Mouse (Mus musculus): ENCODE data around the gene Stard9. TPM values are rescaled to one million over a fixed set of nuclear protein-coding genes. Genes with fewer than 3 reads are reported as not detected.

Stard9 gene
- polyA plus RNA-seq, 1 experiment: 5.1 TPM

GRCm38 (mm10) chr2:120731167-120731862 is 102.4 kb downstream of the Stard9 start:
- Histone ChIP-seq H3K36me3 (ENCODE audit: control insufficient read depth, insufficient read depth) (peaks cover 12% of the 10 kb centered on the region), H3K4me3 (peak overlapping the region; percentile 63), H3K27me3 (ENCODE audit: control insufficient read depth, insufficient read depth, insufficient read length) (no peaks in the 10 kb centered on the region), H3K79me2 (ENCODE audit: control insufficient read depth, insufficient read depth) (peaks cover 29% of the 10 kb centered on the region), H3ac (ENCODE audit: control insufficient read depth, insufficient read length) (peak overlapping the region; percentile 62), H3K4me2 (ENCODE audit: low read depth) (peak overlapping the region; percentile 92)
- TF ChIP-seq MAX (IDR thresholded peaks at IDR 0.05; ENCODE audit: low read depth) (no peak), TCF3 (IDR thresholded peaks at IDR 0.05; ENCODE audit: insufficient read length, low read depth) (no peak), POLR2A (IDR thresholded peaks at IDR 0.05; ENCODE audit: insufficient read length, low read depth) (peak; percentile 95), USF1 (IDR thresholded peaks at IDR 0.05; ENCODE audit: low read depth) (no peak), MYOD1 (IDR thresholded peaks at IDR 0.05; ENCODE audit: control insufficient read depth in 1 of 3, insufficient read length in 2 of 3, low read depth in 2 of 3) (no peak), POLR2AphosphoS2 (IDR thresholded peaks at IDR 0.05; ENCODE audit: insufficient read length, low read depth) (peak; percentile 97), TCF12 (IDR thresholded peaks at IDR 0.05; ENCODE audit: insufficient read depth, poor library complexity, severe bottlenecking) (no peak), REST (IDR thresholded peaks at IDR 0.05; ENCODE audit: insufficient read depth, insufficient read length) (peak; percentile 39), SRF (IDR thresholded peaks at IDR 0.05; ENCODE audit: control insufficient read depth, insufficient read length, low read depth) (no peak), MYOG (IDR thresholded peaks at IDR 0.05; ENCODE audit: control insufficient read depth in 1 of 3, insufficient read depth in 1 of 3, insufficient read length in 2 of 3, low read depth in 2 of 3) (no peak), E2F4 (IDR thresholded peaks at IDR 0.05; ENCODE audit: insufficient read depth) (no peak), CEBPB (IDR thresholded peaks at IDR 0.05; ENCODE audit: insufficient read depth, poor library complexity, severe bottlenecking) (no peak)

GRCm38 (mm10) chr2:120731877-120732530 is 103.1 kb downstream of the Stard9 start:
- H3K4me3 ChIP-seq: peak overlapping the region; percentile 63
- H3K36me3 ChIP-seq (ENCODE audit: control insufficient read depth, insufficient read depth): peaks cover 5% of the 10 kb centered on the region
- TF ChIP-seq POLR2AphosphoS2 (IDR thresholded peaks at IDR 0.05; ENCODE audit: insufficient read length, low read depth) (no peak), SRF (IDR thresholded peaks at IDR 0.05; ENCODE audit: control insufficient read depth, insufficient read length, low read depth) (no peak), REST (IDR thresholded peaks at IDR 0.05; ENCODE audit: insufficient read depth, insufficient read length) (no peak), MYOG (IDR thresholded peaks at IDR 0.05; ENCODE audit: control insufficient read depth in 1 of 3, insufficient read depth in 1 of 3, insufficient read length in 2 of 3, low read depth in 2 of 3) (no peak), TCF3 (IDR thresholded peaks at IDR 0.05; ENCODE audit: insufficient read length, low read depth) (no peak), CEBPB (IDR thresholded peaks at IDR 0.05; ENCODE audit: insufficient read depth, poor library complexity, severe bottlenecking) (no peak)
- H3K27me3 ChIP-seq (ENCODE audit: control insufficient read depth, insufficient read depth, insufficient read length): no peaks in the 10 kb centered on the region
- H3K4me2 ChIP-seq (ENCODE audit: low read depth): peak overlapping the region; percentile 86
- H3K79me2 ChIP-seq (ENCODE audit: control insufficient read depth, insufficient read depth): peaks cover 29% of the 10 kb centered on the region
- peak overlapping the region; percentile 62 for H3ac ChIP-seq (ENCODE audit: control insufficient read depth, insufficient read length)

DNA sequence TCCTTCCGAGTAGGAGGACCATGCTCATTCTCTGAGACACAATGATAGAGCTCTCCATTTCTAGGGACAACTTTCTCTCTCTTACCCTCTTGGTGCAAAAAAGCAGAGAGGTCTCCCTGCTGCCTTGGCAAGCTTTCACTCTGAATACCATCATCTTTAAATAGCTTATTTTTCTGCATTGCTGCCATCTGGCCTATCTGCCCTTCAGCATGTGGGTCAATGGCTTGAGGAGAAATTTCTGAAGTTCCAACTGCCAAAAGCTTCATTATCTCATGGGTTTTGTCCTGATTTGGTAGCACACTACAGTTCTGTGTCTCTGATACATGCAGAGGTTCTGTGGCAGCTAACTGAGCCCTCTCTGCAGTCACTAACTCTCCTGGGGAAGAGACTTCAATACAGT is 116.6 kb downstream of the Stard9 start:
- peaks cover 4% of the 10 kb centered on the region for H3K36me3 ChIP-seq (ENCODE audit: control insufficient read depth, insufficient read depth)
- H3K27me3 ChIP-seq (ENCODE audit: control insufficient read depth, insufficient read depth, insufficient read length): no peaks in the 10 kb centered on the region
- H3K79me2 ChIP-seq (ENCODE audit: control insufficient read depth, insufficient read depth): no peaks in the 10 kb centered on the region
- H3K4me3 ChIP-seq: no peak overlapping the region
- TF ChIP-seq MYOD1 (IDR thresholded peaks at IDR 0.05; ENCODE audit: control insufficient read depth in 1 of 3, insufficient read length in 2 of 3, low read depth in 2 of 3) (no peak), MAX (IDR thresholded peaks at IDR 0.05; ENCODE audit: low read depth) (no peak), E2F4 (IDR thresholded peaks at IDR 0.05; ENCODE audit: insufficient read depth) (no peak), TCF3 (IDR thresholded peaks at IDR 0.05; ENCODE audit: insufficient read length, low read depth) (no peak), MYOG (IDR thresholded peaks at IDR 0.05; ENCODE audit: control insufficient read depth in 1 of 3, insufficient read depth in 1 of 3, insufficient read length in 2 of 3, low read depth in 2 of 3) (no peak), CEBPB (IDR thresholded peaks at IDR 0.05; ENCODE audit: insufficient read depth, poor library complexity, severe bottlenecking) (no peak), TCF12 (IDR thresholded peaks at IDR 0.05; ENCODE audit: insufficient read depth, poor library complexity, severe bottlenecking) (no peak), SRF (IDR thresholded peaks at IDR 0.05; ENCODE audit: control insufficient read depth, insufficient read length, low read depth) (no peak)
- H3ac ChIP-seq (ENCODE audit: control insufficient read depth, insufficient read length): no peak overlapping the region
- no peak overlapping the region for H3K4me2 ChIP-seq (ENCODE audit: low read depth)

- H3K36me3 ChIP-seq (ENCODE audit: control insufficient read depth, insufficient read depth): peaks cover 4% of the 10 kb centered on the region
Measured at GRCm38 (mm10) chr2:120748041-120748440, 119.1 kb downstream of the Stard9 start.

More at GRCm38 (mm10) chr2:120748041-120748440, 119.1 kb downstream of the Stard9 start:
- H3K79me2 ChIP-seq (ENCODE audit: control insufficient read depth, insufficient read depth): no peaks in the 10 kb centered on the region
- H3K4me3 ChIP-seq: no peak overlapping the region
- no peak overlapping the region for H3K4me2 ChIP-seq (ENCODE audit: low read depth)
- no peaks in the 10 kb centered on the region for H3K27me3 ChIP-seq (ENCODE audit: control insufficient read depth, insufficient read depth, insufficient read length)
- no peak for TF ChIP-seq E2F4 (IDR thresholded peaks at IDR 0.05; ENCODE audit: insufficient read depth)
- TF ChIP-seq MYOG (IDR thresholded peaks at IDR 0.05; ENCODE audit: control insufficient read depth in 1 of 3, insufficient read depth in 1 of 3, insufficient read length in 2 of 3, low read depth in 2 of 3): no peak
- TF ChIP-seq POLR2AphosphoS2 (IDR thresholded peaks at IDR 0.05; ENCODE audit: insufficient read length, low read depth): no peak
- no peak for TF ChIP-seq SRF (IDR thresholded peaks at IDR 0.05; ENCODE audit: control insufficient read depth, insufficient read length, low read depth)
- TF ChIP-seq MYOD1 (IDR thresholded peaks at IDR 0.05; ENCODE audit: control insufficient read depth in 1 of 3, insufficient read length in 2 of 3, low read depth in 2 of 3): no peak
- TF ChIP-seq REST (IDR thresholded peaks at IDR 0.05; ENCODE audit: insufficient read depth, insufficient read length): no peak
- TF ChIP-seq TCF3 (IDR thresholded peaks at IDR 0.05; ENCODE audit: insufficient read length, low read depth): no peak
- TF ChIP-seq USF1 (IDR thresholded peaks at IDR 0.05; ENCODE audit: low read depth): no peak
- TF ChIP-seq MAX (IDR thresholded peaks at IDR 0.05; ENCODE audit: low read depth): no peak
- no peak for TF ChIP-seq CEBPB (IDR thresholded peaks at IDR 0.05; ENCODE audit: insufficient read depth, poor library complexity, severe bottlenecking)
- TF ChIP-seq POLR2A (IDR thresholded peaks at IDR 0.05; ENCODE audit: insufficient read length, low read depth): no peak
- TF ChIP-seq TCF12 (IDR thresholded peaks at IDR 0.05; ENCODE audit: insufficient read depth, poor library complexity, severe bottlenecking): no peak
- no peak overlapping the region for H3ac ChIP-seq (ENCODE audit: control insufficient read depth, insufficient read length)

Data from myocyte (in vitro differentiated cells).